Mouse (Mus musculus) left cerebral cortex, postnatal 25 days (tissue): ENCODE measurements around the gene Olfr608. TPM values are rescaled to one million over a fixed set of nuclear protein-coding genes. Genes with fewer than 3 reads are reported as not detected.
"Not testable (repeated sequence)": the region's sequence is repeated elsewhere in the genome, so short reads cannot be mapped to it uniquely, and the experiment has no call there.

ENCODE experiments used
- DNase-seq, 2 experiments: peaks; one replicate each; pipeline ENCODE4 v3.0.0; 2022; ENCODE audit warnings: low spot score in 2 of 2, mixed read lengths in 1 of 2
- intact Hi-C: fragments of 180-260 bp; cut with DNase I; formaldehyde crosslinking; loops from one replicate; pipeline ENCODE4 v1.15.1; 2025
- total RNA-seq, 2 experiments: library from RNA; stranded (reverse); gene quantifications; 2 replicates each; pipeline ENCODE4 v1.2.3; 2021

The Olfr608 gene
- not detected for total RNA-seq

- intact Hi-C loops, result no loop called here
- no peak for DNase-seq
These were observed at the start of gene Olfr608 for GRCm38 (mm10) chr7:103469577-103469976. Olfr608 (plus strand) TSS chr7:103469877.

GRCm38 (mm10) chr7:103445339-103445738 is 24.3 kb upstream of the Olfr608 start, which contains the start of gene Olfr605:
Olfr605 (minus strand) TSS chr7:103445439.
- intact Hi-C loops, result no loop called here
- no peak for DNase-seq

GRCm38 (mm10) chr7:103448746-103449145 is 20.9 kb upstream of the Olfr608 start, which contains the start of gene Olfr606:
Olfr606 (plus strand) TSS chr7:103449046.
- intact Hi-C loops, result no loop called here
- no peak for DNase-seq

GRCm38 (mm10) chr7:103460590-103460989 is 9.1 kb upstream of the Olfr608 start:
- no peak for DNase-seq
- intact Hi-C loops, result no loop called here

- DNase-seq, intact Hi-C loops: not testable (repeated sequence)
These were observed 7.4 kb downstream of the Olfr608 start for GRCm38 (mm10) chr7:103477106-103477505.

- DNase-seq, result no peak
- intact Hi-C loops, result no loop called here
These were observed 28.3 kb downstream of the Olfr608 start, which contains the start of gene Olfr609 for GRCm38 (mm10) chr7:103497962-103498361. Olfr609 (minus strand) TSS chr7:103498062.

- no peak for DNase-seq
- intact Hi-C loops, result no loop called here
These were observed 42.3 kb downstream of the Olfr608 start, which contains the start of gene Olfr610 for GRCm38 (mm10) chr7:103512022-103512421. Olfr610 (minus strand) TSS chr7:103512122.

GRCm38 (mm10) chr7:103520746-103521145 is 51.1 kb downstream of the Olfr608 start, which contains the start of gene Olfr611:
Olfr611 (minus strand) TSS chr7:103520846.
- intact Hi-C loops, DNase-seq: not testable (repeated sequence)

Other genes with a start within 250 kb of the Olfr608 start
- not detected for gene Usp17ld, start 217.4 kb upstream of the Olfr608 start, total RNA-seq
- gene Olfr596, start 164.2 kb upstream of the Olfr608 start, total RNA-seq, result not detected
- gene Olfr597, start 153.6 kb upstream of the Olfr608 start, total RNA-seq, result not detected
- not detected for gene Olfr598, start 146.3 kb upstream of the Olfr608 start, total RNA-seq
- gene Olfr599, start 134.0 kb upstream of the Olfr608 start, total RNA-seq, result not detected
- gene Olfr600, start 120.2 kb upstream of the Olfr608 start, total RNA-seq, result not detected
- not detected for gene Olfr601, start 107.2 kb upstream of the Olfr608 start, total RNA-seq
- not detected for gene Olfr603, start 83.7 kb upstream of the Olfr608 start, total RNA-seq
- not detected for gene Usp17lc, start 54.8 kb upstream of the Olfr608 start, total RNA-seq
- gene Olfr605, start 24.4 kb upstream of the Olfr608 start, total RNA-seq, result not detected
- gene Olfr606, start 20.8 kb upstream of the Olfr608 start, total RNA-seq, result not detected
- gene Olfr607, start 5.7 kb upstream of the Olfr608 start, total RNA-seq, result not detected
- gene Olfr609, start 28.2 kb downstream of the Olfr608 start, total RNA-seq, result not detected
- not detected for gene Olfr610, start 42.2 kb downstream of the Olfr608 start, total RNA-seq
- gene Olfr611, start 51.0 kb downstream of the Olfr608 start, total RNA-seq, result not detected
- not detected for gene Olfr612, start 72.8 kb downstream of the Olfr608 start, total RNA-seq
- gene Olfr613, start 78.2 kb downstream of the Olfr608 start, total RNA-seq, result not detected
- gene Olfr615, start 86.2 kb downstream of the Olfr608 start, total RNA-seq, result not detected
- not detected for gene Olfr616, start 99.3 kb downstream of the Olfr608 start, total RNA-seq
- not detected for gene Olfr617, start 103.2 kb downstream of the Olfr608 start, total RNA-seq
- not detected for gene Olfr618, start 120.2 kb downstream of the Olfr608 start, total RNA-seq
- gene Olfr619, start 130.7 kb downstream of the Olfr608 start, total RNA-seq, result not detected
- not detected for gene Olfr620, start 142.7 kb downstream of the Olfr608 start, total RNA-seq
- gene Olfr622, start 172.8 kb downstream of the Olfr608 start, total RNA-seq, result not detected
- gene Olfr623, start 193.8 kb downstream of the Olfr608 start, total RNA-seq, result not detected
- gene Olfr624, start 201.3 kb downstream of the Olfr608 start, total RNA-seq, result under 1 TPM in 1 of 2 experiments, not detected in 1; 0.07 TPM
- gene Olfr625-ps1, start 212.8 kb downstream of the Olfr608 start, total RNA-seq, result not detected
- not detected for gene Olfr243, start 244.8 kb downstream of the Olfr608 start, total RNA-seq